Mouse (Mus musculus): Measurements from ENCODE around the gene Scand1.

Scand1 gene

DNA sequence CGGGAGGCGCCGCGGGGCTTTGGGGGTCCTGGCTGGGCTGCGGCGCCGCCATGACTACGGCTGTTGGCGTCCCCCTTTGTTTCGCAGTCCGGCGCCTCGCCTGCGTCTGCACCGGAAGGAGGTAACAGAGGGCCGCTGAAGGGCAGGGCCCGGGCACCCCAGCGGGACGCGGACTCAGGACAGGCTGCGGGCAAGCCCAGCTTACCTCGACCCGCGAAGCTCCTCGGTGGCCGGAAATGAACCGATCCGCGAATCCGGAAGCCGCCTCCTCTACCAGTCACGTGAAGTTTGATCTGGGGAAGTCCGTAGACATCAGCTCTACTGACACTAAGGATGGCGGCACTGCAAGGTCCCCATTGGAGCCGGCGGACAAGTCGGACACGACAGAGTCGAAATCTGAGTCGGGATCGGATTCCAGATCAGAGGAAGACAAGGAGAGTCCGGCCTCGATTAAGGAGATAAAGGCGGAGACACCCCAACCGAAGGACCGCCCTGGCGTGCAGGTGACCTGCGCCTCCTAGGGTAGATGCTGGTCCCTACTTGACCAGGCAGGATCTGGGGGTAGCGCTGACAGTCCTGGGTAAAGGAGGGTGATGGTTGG is at the start of gene Scand1, which contains the start of gene Cnbd2:
Gene Scand1, minus strand, starts transcription at position 408 of the 601 bp plus-strand sequence.
Gene Cnbd2, plus strand, starts transcription at position 3 of the 601 bp plus-strand sequence.
- peak; percentile 89 for DNase-seq

DNA sequence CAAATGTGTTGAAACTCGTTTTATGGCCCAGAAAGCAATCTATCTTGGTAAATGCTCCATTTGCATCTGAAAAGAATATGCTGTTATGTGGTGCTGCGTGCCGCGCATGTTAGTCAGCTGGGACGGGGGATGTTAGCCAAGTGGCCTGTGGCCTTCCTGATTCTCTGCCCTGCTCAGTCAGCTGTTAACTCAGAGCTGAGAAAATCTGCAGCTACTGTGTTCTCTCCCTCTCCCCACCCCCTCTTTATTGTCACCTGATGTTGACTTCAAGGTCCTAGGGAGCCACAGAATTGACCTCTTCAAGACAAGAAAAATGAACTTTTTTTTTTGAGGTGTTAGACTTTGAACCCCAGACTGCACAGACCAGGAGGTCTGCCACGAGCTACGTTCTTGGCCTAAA is 43.5 kb upstream of the Scand1 start:
- DNase-seq, result peak; percentile 36

- peak; percentile 70 for DNase-seq
These were observed 40.8 kb upstream of the Scand1 start for GRCm38 (mm10) chr2:156353265-156353692.

DNA sequence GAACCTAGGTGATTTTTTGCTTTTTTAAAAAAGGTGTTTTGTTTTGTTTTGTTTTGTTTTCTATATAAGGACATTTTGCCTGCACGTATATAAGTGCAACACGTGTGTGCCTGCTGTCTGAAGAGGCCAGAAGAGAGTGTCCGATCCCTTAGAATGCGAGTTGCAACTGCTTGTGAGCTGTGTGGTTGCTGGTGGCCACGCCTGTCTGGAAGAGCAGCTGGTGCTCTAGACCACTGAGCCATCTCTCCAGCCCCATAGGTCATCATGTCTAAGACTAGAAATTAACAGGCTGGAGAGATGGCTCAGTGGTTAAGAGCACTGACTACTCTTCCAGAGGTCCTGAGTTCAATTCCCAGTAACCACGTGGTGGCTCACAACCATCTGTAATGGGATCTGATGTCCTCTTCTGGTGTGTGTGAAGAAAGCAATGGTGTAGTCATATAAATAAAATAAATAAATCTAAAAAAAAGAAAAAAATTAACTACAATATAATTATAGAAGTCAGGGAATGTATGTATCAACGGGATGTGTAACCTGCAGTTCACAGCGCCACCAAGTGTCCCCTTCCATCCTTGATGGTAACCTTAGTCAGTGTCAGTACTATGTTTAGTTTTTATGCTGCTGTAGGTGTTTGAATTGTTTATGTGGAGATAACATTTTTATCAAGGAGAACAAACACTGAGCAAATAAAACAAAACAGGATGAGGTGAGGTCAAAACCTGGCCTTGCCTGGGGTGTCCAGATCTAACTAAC is 40.1 kb upstream of the Scand1 start:
- no peak for DNase-seq

- no peak for DNase-seq
These were observed 38.7 kb upstream of the Scand1 start for GRCm38 (mm10) chr2:156351243-156351642.

- DNase-seq, result no peak
These were observed 36.9 kb upstream of the Scand1 start for GRCm38 (mm10) chr2:156349286-156349848.

DNA sequence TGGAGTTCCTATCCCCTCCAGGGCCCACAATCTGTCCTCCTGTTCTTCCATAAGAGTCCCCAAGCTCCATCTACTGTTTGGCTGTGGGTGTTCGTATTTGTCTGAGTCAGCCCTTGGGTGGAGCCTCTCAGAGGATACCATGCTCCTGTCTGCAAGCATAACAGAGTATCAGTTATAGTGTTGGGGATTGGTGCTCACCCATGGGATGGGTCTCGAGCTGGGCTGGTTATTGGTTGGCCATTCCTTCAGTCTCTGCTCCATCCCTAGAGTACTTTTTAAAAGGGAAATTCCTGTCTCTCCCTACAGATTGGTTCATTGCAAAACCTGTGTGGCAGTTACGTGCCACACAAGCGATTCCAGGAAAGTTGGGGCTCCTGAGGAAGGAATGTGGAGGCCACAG is 36.3 kb upstream of the Scand1 start:
- no peak for DNase-seq

GRCm38 (mm10) chr2:156344775-156345532 is 32.5 kb upstream of the Scand1 start:
- peak; percentile 64 for DNase-seq

- no peak for DNase-seq
These were observed 27.6 kb upstream of the Scand1 start for GRCm38 (mm10) chr2:156340078-156340477.

- DNase-seq, result peak; percentile 20
These were observed 19.0 kb upstream of the Scand1 start for GRCm38 (mm10) chr2:156331446-156331965.

DNA sequence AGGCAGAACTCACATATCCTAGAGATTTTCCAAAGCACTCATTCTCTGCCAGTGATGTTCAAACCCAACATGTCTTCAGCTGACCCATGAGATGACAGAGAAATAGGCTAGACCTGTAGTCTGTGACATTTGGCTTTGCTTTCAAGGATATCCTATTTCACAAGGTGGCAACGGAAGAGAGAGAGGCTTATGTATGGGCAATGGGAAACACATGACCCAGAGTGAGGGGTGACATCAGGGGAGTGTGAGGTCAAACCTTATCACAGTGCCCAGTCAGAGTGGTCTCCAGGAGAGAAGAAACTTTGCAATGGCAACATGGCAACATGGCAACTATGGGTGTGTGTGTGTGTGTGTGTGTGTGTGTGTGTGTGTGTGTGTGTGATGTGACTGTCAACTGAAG is 18.2 kb upstream of the Scand1 start:
- no peak for DNase-seq

- peak; percentile 89 for DNase-seq
These were observed 12.2 kb upstream of the Scand1 start for GRCm38 (mm10) chr2:156324681-156325080.

DNA sequence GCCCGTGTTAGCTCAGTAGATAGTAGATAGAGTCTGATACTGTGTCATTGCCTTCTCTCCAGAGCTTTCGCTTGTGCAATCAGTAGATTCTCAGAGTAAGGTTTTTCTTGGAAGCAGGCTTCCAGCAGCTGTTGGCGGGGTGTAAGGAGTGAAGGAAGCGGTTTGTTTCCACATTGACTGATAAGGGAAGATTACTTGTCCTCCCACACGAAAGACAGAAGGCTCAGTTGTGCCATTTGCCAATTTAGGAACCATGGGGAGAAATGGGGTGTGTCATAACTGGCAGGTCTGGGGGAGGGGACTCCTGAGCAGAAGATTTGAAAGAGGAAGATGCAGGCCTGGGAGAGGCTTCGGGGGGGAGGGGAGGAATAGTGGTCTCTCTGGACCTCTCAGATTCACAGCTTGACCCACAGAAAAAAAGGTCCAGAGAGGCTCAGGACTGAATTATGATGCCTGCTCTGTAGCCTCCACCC is 11.6 kb upstream of the Scand1 start:
- peak; percentile 57 for DNase-seq

- DNase-seq, result no peak
These were observed 9.0 kb upstream of the Scand1 start for GRCm38 (mm10) chr2:156321538-156321937.

- no peak for DNase-seq
These were observed 6.0 kb upstream of the Scand1 start for GRCm38 (mm10) chr2:156318491-156318890.

DNA sequence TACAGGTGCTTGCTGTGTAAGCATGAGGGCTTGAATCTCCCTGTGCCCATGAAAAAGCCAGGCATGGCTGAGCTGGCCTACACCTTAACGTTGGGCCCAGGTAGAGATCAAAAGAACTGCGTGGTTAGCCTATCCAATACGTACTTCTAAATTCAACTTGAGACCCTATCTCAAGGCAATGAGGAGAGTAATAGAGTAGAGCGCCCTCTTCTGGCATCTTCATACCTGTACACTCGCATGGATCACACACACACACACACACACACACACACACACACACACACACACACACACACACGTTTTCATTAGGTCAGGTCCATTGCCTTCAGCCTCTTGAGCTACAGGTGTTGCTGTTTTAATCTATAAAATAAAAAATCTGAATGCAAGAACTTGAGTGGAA is 2.3 kb upstream of the Scand1 start:
- no peak for DNase-seq

DNA sequence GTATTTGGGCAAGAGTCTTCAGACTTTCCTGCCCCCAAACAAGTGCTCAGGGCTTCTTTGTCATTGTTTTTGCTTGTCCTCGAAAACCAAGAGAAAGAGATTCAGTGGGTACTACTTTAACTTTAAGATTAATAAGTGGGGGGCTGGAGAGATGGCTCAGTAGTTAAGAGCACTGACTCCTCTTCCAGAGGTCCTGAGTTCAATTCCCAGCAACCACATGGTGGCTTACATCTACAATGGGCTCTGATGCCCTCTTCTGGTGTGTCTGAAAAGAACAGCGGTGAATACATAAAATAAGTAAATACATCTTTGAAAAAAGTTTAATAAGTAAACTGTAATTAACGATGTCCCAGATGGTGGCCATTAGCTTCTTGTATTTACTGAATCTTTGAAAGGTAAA is 649 bp upstream of the Scand1 start:
- DNase-seq, result no peak

DNA sequence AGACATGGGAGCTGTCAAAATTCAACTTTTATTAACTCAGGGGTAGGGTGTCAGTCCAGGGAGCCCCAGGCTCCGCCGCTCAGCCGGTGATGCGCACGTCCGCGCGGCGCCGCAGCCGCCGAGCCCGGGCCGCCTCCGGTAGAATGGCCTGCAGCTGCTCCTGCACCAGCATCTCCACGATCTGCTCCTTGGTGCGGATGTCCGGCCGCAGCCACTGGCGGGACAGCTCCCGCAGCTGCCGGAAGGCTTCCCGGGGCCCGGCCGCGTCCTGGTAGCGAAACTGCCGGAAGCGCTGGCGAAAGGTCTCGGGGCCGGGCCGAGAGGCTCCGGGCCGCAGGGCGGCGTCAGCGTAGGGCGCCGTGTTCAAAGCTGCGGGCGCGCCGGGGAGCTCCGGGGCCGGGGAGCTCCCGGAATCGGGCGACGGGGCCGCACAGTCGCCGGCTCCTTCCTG is 638 bp downstream of the Scand1 start:
- peak; percentile 74 for DNase-seq

GRCm38 (mm10) chr2:156311441-156311840 is 1.1 kb downstream of the Scand1 start:
- no peak for DNase-seq

DNA sequence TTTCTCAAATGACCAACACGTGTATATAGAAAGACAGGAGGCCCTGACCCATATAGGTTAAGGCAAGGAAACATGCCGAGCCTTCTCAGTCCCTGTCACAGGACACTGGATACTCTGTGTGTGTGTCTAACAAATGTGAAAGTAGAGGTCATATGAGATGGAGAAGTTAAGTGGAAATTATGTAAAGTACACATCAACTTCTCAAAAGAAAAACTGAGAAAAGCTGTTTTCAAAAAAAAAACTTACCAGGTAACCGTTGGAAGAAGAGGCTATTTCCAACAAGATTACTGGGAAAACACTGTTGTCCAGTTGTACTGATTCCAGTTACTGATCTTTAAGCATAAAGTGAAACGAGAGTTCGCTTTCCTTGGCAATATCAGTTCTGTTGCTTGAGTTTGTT is 1.6 kb downstream of the Scand1 start:
- no peak for DNase-seq

DNA sequence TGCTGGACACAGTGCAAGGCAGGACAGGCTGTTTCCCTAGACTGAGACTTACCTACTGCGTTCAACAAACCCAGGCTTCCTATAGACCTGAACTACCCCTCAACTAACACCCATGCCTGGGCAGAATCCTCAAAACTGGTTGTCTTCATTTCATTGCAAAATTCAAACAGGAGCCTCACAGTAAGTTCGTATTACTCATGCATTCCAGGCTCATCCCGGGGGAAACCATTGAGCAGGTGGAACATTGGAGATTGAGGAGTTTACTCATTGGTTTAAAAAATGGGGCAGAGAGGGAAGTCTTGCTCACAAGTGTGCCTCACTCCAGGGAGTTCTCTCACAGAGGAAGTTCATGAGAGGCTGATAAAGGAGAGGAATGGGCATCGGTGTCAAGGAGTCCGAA is 2.0 kb downstream of the Scand1 start:
- no peak for DNase-seq

- no peak for DNase-seq
These were observed 2.6 kb downstream of the Scand1 start for GRCm38 (mm10) chr2:156309948-156310347.

GRCm38 (mm10) chr2:156307261-156307660 is 5.2 kb downstream of the Scand1 start:
- peak; percentile 29 for DNase-seq

Measured in lung, postnatal 10 days (tissue).